Mouse (Mus musculus) heart, postnatal 25 days (tissue): ENCODE measurements at regions not wholly inside any gene's neighbourhood (a gene's known extent, or its start where the extent isn't known, plus 50 kb on each side); places are given as distances from the start of the nearest gene placed in this dataset.

Experiments used
- DNase-seq: peaks from one replicate; pipeline ENCODE4 v3.0.0; 2022; ENCODE audit warnings: low spot score
- intact Hi-C: fragments of 180-260 bp; cut with DNase I; formaldehyde crosslinking; loops from one replicate; pipeline ENCODE4 v1.15.1; 2025

DNA sequence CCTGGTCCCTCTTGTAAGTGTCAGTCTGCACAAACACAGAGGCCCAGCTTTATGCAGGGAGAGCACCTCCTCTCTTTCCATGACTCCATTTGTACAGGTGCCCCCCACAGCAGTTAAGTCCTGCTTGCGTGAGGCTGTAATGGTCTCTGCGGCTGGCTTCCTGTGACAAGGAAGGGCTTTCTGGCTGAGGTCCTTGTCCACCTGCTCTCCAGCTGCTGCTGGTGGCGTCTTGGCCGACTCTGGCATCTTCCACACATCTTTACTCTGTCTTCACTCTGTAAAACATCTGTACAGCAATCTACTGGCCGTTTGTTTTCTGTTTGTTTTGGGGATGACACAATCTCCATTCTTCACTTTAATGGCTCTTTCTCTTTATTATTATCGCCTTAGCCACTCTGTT is 60.8 kb downstream of the Rpusd4 start:
- no peak for DNase-seq
- intact Hi-C loops: no loop called here

DNA sequence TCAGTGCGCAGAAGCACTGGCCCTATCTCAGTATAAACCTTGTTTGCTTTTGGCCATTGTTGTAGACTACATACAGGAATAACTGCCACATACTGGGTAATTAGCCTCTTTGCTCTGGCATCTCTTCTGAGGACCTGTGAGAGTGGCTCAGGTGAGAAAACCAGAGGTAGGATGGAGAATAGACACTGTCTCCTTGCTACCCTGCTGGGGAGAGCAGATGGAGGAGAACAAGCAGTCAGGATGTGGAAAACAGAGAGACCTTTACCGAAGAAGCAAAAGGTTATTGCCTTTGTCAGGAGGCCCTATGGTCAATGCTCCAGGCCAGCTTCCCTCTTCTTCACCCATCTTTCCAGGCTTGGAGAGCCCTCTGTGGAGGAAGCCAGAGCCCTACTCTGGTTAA is 62.7 kb downstream of the Rpusd4 start:
- intact Hi-C loops: no loop called here
- DNase-seq: no peak

DNA sequence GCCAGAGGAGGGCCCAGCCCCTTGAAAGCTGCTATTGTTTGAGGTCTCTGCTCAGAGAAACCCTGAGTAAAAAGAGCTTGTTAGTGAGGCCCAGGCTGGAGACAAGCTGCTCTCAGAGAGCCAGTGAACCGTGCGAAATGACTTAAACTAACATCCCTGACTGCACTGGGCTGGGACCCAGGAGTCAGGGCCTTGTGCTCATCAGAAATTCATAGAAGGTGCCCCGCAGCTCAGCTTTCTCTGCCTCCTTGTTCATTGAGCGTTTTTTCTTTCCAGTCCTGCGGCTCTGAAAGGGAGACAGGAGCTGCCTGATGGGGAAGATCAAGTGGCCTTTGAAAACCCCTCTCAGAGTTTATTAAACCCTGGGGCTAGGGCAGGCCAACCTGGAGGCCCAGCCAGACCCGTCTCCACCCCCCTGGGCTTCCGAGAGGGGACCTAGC is 63.6 kb downstream of the Rpusd4 start:
- intact Hi-C loops: no loop called here
- DNase-seq: no peak

DNA sequence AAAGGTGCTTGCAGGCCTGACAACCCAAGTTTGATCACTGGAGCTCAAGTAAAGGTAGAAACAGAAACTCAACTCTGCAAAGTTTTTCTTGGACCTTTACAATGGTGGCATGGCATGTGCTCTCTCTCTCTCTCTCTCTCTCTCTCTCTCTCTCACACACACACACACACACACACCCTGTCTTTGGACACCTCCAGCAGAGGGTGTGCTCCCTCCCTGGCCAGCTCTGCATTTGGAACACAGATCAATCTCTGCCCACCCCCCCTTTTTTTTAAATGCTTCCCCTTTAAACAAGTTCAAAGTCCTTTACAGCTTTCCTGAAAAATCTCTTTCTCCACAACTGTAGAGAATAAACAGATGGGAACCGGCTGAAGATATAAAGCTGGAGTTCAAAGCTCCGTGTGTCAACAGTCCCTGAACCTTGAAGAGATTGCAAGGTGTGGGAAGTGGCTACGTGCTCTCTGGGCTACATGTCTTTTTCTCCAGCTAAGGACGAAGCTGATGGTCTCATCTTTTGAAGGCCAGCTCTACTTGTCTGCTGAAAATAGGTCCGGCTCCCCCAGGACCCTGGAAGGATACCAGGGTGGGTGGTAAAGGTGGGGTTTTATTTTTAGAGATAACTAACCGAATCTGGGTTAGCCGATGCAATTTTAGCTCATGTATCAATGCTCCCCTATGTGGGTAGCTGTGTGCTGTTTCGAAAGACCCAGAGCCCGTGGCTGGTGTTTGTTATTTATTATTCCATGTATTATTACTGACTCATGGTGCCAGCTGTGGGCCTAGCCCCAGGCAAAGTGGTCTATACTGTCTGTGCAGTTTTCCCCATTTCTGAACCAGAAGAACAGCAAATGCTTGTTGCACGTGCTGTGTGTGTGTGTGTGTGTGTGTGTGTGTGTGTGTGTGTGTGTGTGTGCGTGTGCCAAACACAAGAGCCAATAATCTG is 65.3 kb downstream of the Rpusd4 start:
- no peak for DNase-seq
- intact Hi-C loops: no loop called here

DNA sequence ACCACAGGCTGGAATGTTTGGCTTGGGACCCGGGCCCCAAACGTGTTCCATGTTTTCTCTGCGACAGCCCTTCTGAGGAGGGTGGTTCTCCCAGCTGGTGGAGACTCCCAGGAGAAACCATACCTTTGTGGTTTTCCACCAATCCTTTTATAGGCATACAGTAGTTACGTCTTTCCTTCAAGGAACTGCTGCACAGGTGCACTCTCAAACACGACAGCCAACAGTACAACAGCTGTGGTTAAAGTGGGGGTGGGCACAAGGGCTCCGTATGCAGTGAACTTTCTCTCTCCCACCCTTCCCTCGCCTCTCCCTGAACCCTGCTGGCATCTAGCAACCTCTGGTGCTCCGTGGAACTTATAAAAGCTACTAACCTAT is 66.0 kb downstream of the Rpusd4 start:
- intact Hi-C loops: no loop called here
- no peak for DNase-seq

DNA sequence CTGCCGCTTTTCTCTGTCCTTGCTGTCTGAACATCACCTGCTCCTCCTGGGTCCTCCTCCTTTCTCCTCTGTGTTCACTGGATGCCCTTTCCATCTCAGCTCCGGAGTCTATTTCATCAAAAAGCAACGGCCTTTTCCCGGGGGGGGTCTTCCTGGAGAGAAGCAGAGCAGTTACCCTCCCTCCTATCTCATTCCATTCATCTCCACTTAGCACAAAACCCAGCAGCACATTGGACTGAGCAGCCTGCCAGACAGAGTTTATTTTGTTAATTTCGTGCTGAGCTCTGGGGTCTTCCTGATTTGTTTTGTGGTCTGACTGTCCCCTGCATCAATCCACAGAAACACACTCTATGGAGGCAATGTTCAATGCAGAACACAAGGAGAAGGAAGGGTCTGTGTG is 66.9 kb downstream of the Rpusd4 start:
- DNase-seq: no peak
- intact Hi-C loops: no loop called here

DNA sequence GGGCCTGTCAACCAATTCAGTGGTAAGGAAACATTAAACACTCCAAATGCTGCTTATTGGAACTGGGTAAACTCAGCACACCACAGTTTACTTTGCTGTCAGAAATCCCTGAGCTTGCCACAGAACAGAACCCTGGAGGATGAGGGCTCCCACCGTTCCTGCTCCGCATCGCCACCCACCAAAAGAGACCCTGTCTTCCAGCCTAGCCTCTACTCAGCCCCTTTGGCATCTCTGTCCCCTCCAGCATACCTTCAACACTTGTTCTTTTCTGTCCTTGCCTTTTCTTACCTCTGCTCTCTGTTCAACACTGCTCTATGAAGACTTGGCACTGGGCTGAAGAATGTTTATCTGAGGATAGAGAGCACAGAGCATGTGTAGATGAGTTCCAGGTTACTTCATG is 67.5 kb downstream of the Rpusd4 start:
- no peak for DNase-seq
- intact Hi-C loops: no loop called here

DNA sequence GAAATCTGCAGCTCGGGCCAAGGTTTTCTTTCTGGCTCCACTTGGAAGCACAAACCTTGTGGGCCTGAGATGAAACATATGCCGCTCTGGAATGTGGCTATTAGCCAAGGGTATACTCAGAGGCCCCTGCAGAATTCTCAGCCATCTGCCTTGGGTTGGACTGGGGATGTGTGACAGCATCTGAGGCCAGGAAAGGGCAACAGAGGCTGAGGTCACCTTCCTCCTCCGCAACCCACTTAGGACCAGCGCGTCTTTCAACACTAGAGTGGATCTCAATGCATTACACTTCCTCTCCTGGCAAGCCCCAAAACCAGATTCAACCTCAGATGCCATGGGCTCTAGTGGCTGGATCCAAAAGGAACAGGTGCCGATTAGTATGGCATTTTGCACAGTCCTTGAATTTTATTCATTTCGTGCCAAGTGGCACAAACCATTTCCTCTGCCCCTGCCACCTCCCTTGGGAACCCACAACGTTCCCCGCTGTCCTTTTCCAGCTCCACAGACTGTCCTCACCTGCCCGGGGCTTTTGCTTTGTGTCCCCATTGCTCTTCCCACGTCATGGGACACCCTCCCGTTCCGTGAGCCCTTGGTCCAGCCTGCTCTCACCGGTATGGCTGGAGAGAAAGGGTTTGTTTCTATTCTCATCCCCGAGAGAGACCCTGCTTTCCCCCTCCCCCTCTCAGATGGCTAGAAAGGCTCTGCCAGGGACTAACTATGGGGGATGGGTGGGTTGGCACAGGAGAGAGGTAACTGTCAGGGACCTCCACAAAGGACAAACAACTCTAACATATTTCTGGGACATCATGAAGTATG is 68.4 kb downstream of the Rpusd4 start:
- no peak for DNase-seq
- intact Hi-C loops: no loop called here

DNA sequence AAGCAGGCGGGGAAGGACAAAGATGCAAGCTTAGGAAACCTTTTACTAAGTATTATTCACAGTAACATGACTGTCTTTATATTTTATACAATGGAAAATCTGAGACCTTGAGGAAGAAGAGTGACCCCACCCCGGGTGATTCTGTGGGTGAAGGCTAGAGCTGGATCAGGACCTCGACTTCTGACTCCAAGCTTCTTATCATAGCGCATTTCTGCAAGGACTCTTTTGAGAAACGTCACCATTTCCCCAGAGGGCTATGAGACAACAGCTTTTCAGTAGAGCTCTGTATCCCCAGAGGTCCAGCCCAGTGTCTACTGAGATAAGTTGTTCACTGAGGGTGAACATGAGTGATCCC is 69.0 kb downstream of the Rpusd4 start:
- DNase-seq: no peak
- intact Hi-C loops: no loop called here

DNA sequence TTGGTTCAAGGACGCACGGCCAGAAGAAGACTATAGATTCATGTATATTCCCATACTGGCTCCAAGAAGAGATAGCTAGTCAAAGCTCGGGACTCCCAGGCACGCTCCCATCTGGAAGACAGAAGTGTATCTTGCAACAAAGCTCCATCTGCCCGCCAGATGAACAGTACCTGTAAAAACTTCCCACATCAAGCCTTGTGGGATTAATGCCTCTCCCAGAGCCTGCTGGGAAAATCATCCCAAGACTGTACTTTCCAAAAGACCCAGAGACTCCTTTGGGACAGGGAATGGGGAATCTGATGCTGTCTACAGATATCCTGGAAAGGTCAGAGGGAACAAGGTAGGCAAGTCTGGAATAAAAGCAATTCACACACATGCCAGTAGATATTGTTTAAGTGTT is 71.2 kb downstream of the Rpusd4 start:
- DNase-seq: no peak
- intact Hi-C loops: no loop called here

DNA sequence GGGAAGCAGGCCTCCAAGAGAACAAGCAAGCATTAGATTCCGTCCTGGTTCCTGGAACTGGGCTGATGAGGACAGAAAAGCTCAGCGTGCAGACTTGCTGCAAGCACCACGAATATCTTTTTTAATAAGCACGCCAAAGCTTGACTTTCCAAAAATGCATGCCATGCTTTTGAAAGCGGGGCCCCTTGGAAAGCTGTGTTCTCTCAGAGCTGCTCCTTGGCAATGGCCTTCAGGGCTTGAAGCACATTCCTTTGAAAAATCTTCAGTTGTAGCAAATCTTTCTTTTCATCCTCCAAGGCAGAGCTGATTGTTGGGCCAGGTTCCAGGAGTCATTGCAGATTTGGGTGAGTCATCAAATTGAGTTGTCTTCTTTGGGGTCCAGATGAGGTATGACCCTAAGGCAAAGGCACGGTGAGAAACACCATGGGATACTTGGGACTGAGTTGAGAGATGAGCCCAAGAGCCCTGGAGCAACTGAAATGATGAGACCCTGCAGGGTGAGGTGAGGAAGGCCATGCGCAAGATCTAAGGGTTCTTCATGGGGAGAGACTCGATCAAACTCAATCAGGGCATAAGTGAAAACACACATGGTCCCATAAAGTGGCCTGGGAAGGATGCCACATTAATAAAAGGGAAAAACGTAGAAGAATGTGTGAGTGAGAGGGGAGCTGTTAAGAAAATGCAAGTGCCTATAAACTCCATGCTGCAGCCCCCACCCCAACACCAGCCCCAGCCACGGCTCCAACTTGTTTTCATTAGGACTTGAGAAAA is 72.0 kb downstream of the Rpusd4 start:
- no peak for DNase-seq
- intact Hi-C loops: loop anchor here (10.0 kb wide), 1 partner anchor 45 kb away; no protein-coding TSS in a partner anchor

DNA sequence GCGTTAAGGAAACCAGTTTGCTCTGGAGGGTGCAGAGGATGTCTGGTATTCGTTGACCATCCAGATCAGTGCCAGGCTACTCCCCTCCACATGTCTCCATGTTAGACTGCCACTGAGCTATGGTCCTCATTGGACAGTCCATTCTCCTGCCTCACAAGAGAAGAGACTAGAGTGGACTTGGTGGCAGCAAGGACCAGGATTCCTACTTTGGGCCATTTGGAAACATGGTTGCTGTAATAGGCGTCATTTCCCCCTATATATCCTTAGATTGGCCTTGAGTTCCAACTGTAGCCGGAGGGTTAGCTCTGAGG is 72.6 kb downstream of the Rpusd4 start:
- intact Hi-C loops: loop anchor here (10.0 kb wide), 1 partner anchor 45 kb away; no protein-coding TSS in a partner anchor
- no peak for DNase-seq

DNA sequence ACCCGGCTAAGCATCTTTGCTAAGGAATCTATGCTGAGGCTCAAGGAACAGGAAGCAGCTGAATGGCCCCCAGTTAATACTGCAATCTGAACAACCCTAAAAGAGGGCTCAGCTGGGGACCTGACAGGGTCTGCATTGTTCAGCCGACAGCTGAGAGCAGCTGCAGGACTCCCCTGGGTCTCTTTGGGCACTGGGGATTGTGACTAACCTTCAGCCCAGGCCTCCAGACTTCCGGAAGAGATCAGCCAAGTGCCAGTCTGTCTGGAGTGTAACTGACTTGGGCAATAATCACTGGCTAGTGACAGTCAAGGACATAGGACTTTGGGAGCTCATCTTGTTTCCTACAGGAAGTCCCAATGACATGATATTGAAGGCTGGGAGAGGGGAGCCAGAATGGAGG is 73.1 kb downstream of the Rpusd4 start:
- intact Hi-C loops: loop anchor here (10.0 kb wide), 1 partner anchor 46 kb away; no protein-coding TSS in a partner anchor
- no peak for DNase-seq

DNA sequence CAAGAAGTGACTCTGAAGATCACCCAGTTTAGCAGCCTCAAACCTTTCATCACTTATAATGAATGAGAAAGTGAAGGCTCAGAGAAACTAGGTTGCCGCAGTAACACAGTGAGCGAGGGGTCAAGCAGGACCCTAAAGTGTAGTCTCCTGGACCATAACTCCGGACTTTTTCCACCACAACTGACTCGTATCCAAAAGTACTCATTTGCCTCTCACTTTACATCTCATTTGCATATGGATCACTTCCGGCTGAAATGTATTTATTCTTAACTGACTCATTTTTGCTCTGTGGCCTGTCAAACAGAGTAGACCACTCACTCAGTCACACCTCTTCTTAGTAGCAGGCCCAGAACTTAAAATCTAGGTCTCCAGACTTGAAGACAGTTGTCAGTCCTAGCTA is 73.7 kb downstream of the Rpusd4 start:
- intact Hi-C loops: loop anchor here (10.0 kb wide), 1 partner anchor 47 kb away; no protein-coding TSS in a partner anchor
- no peak for DNase-seq

DNA sequence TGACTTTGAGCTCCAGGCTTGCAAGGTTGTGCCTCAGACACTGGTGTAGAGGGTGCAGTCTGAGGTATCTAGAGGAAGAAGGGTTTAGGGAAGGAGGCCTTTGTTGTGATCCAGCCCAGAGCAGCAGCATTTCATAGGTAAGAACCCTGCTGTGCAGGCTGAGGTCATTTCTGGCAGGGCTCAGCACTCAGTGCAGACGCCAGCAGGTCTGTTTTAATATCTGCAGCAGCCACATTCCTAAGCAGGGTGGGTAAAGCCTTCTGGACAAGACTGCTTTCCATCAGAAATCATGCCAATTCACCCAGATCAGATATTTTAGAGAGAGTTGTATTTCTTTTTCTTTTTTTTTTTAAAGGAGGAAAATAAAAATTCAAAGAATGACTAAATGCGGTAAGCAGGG is 74.8 kb downstream of the Rpusd4 start:
- intact Hi-C loops: loop anchor here (10.0 kb wide), 1 partner anchor 48 kb away; no protein-coding TSS in a partner anchor
- DNase-seq: no peak

DNA sequence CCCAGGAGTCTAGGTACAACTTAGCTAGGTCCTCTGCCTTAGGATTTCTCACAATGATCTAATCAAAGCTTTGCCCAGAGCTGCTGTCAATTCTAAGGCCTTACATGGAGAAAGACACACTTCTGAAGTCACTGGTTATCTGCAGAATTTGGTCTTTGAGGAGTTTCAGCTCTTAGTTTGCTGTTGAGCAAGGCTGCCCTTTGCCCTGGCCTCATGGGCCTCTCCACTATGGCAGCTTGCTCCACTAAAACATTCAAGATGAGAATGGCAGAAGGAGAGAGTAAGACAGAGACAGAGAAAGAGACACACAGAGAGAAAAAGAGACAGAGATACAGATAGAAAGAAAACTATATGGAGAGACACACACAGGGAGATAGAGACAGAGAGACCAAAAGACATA is 75.7 kb downstream of the Rpusd4 start:
- DNase-seq: no peak
- intact Hi-C loops: loop anchor here (10.0 kb wide), 1 partner anchor 49 kb away; no protein-coding TSS in a partner anchor

DNA sequence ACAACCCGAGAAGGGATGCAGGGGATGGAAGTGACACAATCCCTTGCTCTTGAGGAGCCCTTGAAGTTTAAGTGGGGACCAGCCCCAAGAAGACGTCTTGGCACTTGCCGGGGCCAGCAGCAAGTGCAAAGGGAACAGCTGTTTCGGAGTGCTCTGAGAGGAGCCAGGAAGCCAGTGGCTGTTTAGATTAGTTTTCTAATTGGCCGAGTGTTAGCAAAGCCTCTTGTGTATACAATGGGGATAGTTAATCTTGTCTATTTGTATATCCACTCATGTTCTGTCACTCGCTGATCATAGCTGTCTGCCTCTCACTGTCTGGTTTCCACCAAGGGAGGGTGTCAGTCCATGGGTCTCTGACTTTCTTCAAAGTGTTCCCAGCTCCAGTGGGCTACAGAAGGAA is 76.6 kb upstream of the Cdon start:
- DNase-seq: no peak
- intact Hi-C loops: loop anchor here (10.0 kb wide), 1 partner anchor 50 kb away; no protein-coding TSS in a partner anchor

DNA sequence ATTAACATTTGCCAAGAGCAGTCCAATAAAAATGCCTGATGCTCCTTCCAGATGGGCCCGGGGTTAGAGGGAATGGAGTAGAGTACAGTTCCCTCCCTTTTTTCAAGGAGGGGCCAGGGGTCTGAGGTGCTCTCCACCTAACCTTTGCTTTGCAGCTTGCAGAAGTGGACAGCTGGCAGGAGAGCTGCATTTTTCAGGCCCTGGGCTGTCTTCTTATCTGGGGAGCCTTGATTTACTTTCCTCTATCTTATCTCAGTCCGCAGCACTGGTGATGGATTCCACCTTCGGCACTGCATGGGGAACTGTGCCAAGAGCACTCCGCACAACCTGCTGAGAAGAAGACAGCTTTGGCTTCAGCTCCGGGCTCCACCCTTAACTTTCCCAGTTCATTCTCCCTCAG is 74.5 kb upstream of the Cdon start:
- no peak for DNase-seq

DNA sequence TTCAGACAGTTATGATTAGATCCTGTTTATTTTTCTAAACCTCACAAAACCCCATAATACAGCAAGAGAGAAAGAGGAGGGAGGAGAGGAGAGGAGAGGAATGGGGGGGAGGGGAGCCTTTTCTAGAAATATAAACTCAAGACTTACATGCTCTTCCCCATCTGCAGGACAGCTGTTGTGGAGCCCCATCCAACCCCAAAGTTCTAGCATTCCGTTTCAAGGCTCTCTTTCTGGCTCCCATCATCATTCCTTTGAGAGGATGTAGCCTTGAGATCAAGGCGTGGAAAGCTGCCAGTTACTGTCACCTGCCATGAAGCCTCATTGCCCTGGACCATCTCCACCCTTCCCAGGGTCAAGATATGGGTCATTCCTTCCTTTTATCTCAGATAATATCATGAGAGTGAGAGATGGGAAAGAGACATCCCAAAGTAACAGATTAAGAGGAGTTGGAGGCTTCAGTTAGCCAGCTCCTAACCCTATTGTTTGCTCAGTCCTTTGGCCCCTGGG is 70.8 kb upstream of the Cdon start:
- DNase-seq: no peak
- intact Hi-C loops: no loop called here

More for the DNA sequence above, 74.5 kb upstream of the Cdon start:
- intact Hi-C loops: loop anchor here (10.0 kb wide), 1 partner anchor 52 kb away; no protein-coding TSS in a partner anchor

DNA sequence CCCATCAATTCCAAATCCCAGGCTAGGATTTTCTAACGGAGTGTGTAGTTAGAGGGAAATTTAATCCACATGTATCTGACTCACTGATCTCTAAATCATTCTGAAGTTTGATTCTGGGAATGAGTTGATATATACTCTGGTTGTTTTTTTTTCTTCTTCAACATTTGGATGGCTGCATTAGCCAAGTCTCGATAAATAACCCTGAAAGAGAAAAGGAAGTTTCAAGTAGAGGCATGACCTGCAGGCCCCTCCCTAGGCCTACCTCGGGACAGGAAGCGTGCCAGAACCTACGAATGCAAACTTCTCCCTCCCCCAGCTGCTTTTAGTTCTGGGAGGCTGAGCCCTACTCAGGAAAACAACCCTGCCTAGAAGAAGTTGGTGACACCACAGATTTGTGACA is 69.4 kb upstream of the Cdon start:
- intact Hi-C loops: no loop called here
- no peak for DNase-seq
